10 mouse cellular contexts compared by ENCODE assay signal in genomic region chr2:164592014-164592413, GRCm38 (mm10). TPM values are rescaled to one million over a fixed set of nuclear protein-coding genes. Genes with fewer than 3 reads are reported as not detected.
DNase-seq lines count a peak whose midpoint lies in the region; ATAC-seq and TF ChIP-seq lines count a peak whose summit lies in the region.
"Had no signal": no experiment of that assay in that cellular context is flagged by ENCODE, and none has a peak within 500 bp of the region (broad histone marks: within the 10 kb centered on the region; RNA-seq: fewer than 3 reads in every experiment).

No protein-coding gene starts in this region.

- WGBS in lung, adult 2 months, result 6% methylated on average over 4 of the region's 4 CpGs

- H3K4me3 ChIP-seq in lung, adult 2 months (replicated peaks; ENCODE audit: extremely low read depth, low read depth, low read length), result no peak overlapping the region
- H3K4me3 ChIP-seq in embryonic fibroblast, embryonic 13.5 days (ENCODE audit: insufficient read depth, low read length), result no peak overlapping the region
- H3K4me3 ChIP-seq: neural tube, embryonic 12.5 days had no signal

- H3K27ac ChIP-seq in embryonic fibroblast, embryonic 13.5 days (ENCODE audit: insufficient read depth, low read length), result no peak overlapping the region
- H3K27ac ChIP-seq: neural tube, embryonic 12.5 days had no signal

- no peaks in the 10 kb centered on the region for H3K4me1 ChIP-seq in lung, adult 2 months (ENCODE audit: control insufficient read depth, insufficient read depth, low read length)
- H3K4me1 ChIP-seq in embryonic fibroblast, embryonic 13.5 days (ENCODE audit: control insufficient read depth, insufficient read depth, low read length), result no peaks in the 10 kb centered on the region

- DNase-seq in CD4-positive, CD25-positive, alpha-beta regulatory T cell, adult 2 months (ENCODE audit: low read depth, low spot score), result peak; percentile 21
- no peak for DNase-seq in lung, adult 2 months
- no peak for DNase-seq in lung, adult 18-20 months
- DNase-seq in layer of hippocampus, postnatal 36 days, result peak; percentile 5 to 18
- DNase-seq in retina, embryonic 14.5 days (ENCODE audit: low spot score), result peak; percentile 79
- no peak for DNase-seq in ovary, postnatal 36 days (ENCODE audit: low spot score)

- TF ChIP-seq POLR2A in lung, adult 2 months (IDR thresholded peaks at IDR 0.05; ENCODE audit: borderline replicate concordance, extremely low read depth, low read depth, low read length), result no peak
- TF ChIP-seq POLR2A in embryonic fibroblast, embryonic 13.5 days (IDR thresholded peaks at IDR 0.05; ENCODE audit: low read depth, low read length), result no peak

- no peak for ATAC-seq in CD4-positive, CD25-positive, alpha-beta regulatory T cell, adult 4 months

- peak; percentile 58 for TF ChIP-seq CTCF in lung, adult 2 months (IDR thresholded peaks at IDR 0.05; ENCODE audit: insufficient read depth, low read length)
- TF ChIP-seq CTCF in embryonic fibroblast, embryonic 13.5 days (IDR thresholded peaks at IDR 0.05; ENCODE audit: borderline replicate concordance, insufficient read depth, low read length), result peak; percentile 59; the same call in 1 of the 2 replicates

RNA-seq across cellular contexts. Expression of gene Eppin, which starts 1.4 kb away (rescaled TPM):
- polyA plus RNA-seq in CD4-positive, CD25-positive, alpha-beta regulatory T cell, adult 4 months (2017; shearing (Covaris generic)), result not detected
- polyA plus RNA-seq in lung, adult 2 months (2012; rRNA removed), result 0.27 and 0.65 TPM in 2 replicates
- polyA plus RNA-seq in embryonic fibroblast, embryonic 13.5 days (2011; ENCODE audit: insufficient read length, low read depth, missing spikeins), result not detected in 2 replicates
- not detected for total RNA-seq in layer of hippocampus, postnatal 36 days (2021)
- polyA plus RNA-seq: heart, embryonic 16.5 days; neural tube, embryonic 12.5 days had no signal

RNA-seq across cellular contexts. Expression of gene Wfdc6a, which starts 6.8 kb away (rescaled TPM):
- not detected for polyA plus RNA-seq in CD4-positive, CD25-positive, alpha-beta regulatory T cell, adult 4 months (2017; shearing (Covaris generic))
- polyA plus RNA-seq in lung, adult 2 months (2012; rRNA removed), result 2.3 and 2.4 TPM in 2 replicates
- not detected in 2 replicates for polyA plus RNA-seq in embryonic fibroblast, embryonic 13.5 days (2011; ENCODE audit: insufficient read length, low read depth, missing spikeins)
- not detected for total RNA-seq in layer of hippocampus, postnatal 36 days (2021)
- polyA plus RNA-seq: neural tube, embryonic 12.5 days had no signal

RNA-seq across cellular contexts. Expression of gene Spint3, which starts 18.8 kb away (rescaled TPM):
- not detected for polyA plus RNA-seq in CD4-positive, CD25-positive, alpha-beta regulatory T cell, adult 4 months (2017; shearing (Covaris generic))
- not detected in 2 replicates for polyA plus RNA-seq in lung, adult 2 months (2012; rRNA removed)
- polyA plus RNA-seq in embryonic fibroblast, embryonic 13.5 days (2011; ENCODE audit: insufficient read length, low read depth, missing spikeins), result not detected in 2 replicates
- not detected for total RNA-seq in layer of hippocampus, postnatal 36 days (2021)
- polyA plus RNA-seq: heart, embryonic 16.5 days; neural tube, embryonic 12.5 days had no signal

RNA-seq across cellular contexts. Expression of gene Wfdc6b, which starts 21.3 kb away (rescaled TPM):
- not detected for polyA plus RNA-seq in CD4-positive, CD25-positive, alpha-beta regulatory T cell, adult 4 months (2017; shearing (Covaris generic))
- 1.3 and 1.9 TPM in 2 replicates for polyA plus RNA-seq in lung, adult 2 months (2012; rRNA removed)
- polyA plus RNA-seq in embryonic fibroblast, embryonic 13.5 days (2011; ENCODE audit: insufficient read length, low read depth, missing spikeins), result not detected in 2 replicates
- total RNA-seq in layer of hippocampus, postnatal 36 days (2021), result not detected
- polyA plus RNA-seq: heart, embryonic 16.5 days; neural tube, embryonic 12.5 days had no signal

RNA-seq across cellular contexts. Expression of gene Wfdc8, which starts 21.4 kb away (rescaled TPM):
- polyA plus RNA-seq in CD4-positive, CD25-positive, alpha-beta regulatory T cell, adult 4 months (2017; shearing (Covaris generic)), result not detected
- 5.3 and 8.5 TPM in 2 replicates for polyA plus RNA-seq in lung, adult 2 months (2012; rRNA removed)
- polyA plus RNA-seq in embryonic fibroblast, embryonic 13.5 days (2011; ENCODE audit: insufficient read length, low read depth, missing spikeins), result not detected in 2 replicates
- not detected for total RNA-seq in layer of hippocampus, postnatal 36 days (2021)
- polyA plus RNA-seq: heart, embryonic 16.5 days; neural tube, embryonic 12.5 days had no signal

Comparison
In these comparisons a context has a peak if more than half of its experiments do, and no peak if none do; other contexts are left out.
1. DNase-seq: peak in CD4-positive, CD25-positive, alpha-beta regulatory T cell, adult 2 months (single experiment), layer of hippocampus, postnatal 36 days (2 of 2) and retina, embryonic 14.5 days (single experiment); none in lung, adult 2 months (single experiment), lung, adult 18-20 months (0 of 2) and ovary, postnatal 36 days (single experiment).